Mouse (Mus musculus) left cerebral cortex, adult 2 months (tissue): ENCODE measurements around the gene Fmn2. TPM values are rescaled to one million over a fixed set of nuclear protein-coding genes. Genes with fewer than 3 reads are reported as not detected.

Experiments
- DNase-seq, 2 experiments: peaks; one replicate each; pipeline ENCODE4 v3.0.0; 2021 to 2022; ENCODE audit warnings: low spot score in 2 of 2, mixed read lengths in 1 of 2; ENCODE audit errors: extremely low spot score in 1 of 2
- H3K27ac ChIP-seq: fragments of 200-600 bp; 2 replicates; pipeline ENCODE4 v1.8.1; 2022
- H3K4me3 ChIP-seq: fragments of 200-600 bp; 2 replicates; pipeline ENCODE4 v1.8.1; 2022
- CTCF ChIP-seq: fragments of 200-600 bp; IDR thresholded peaks from 2 replicates; pipeline ENCODE4 v1.8.1; 2022; ENCODE audit warnings: antibody characterized with exemption, mild to moderate bottlenecking, moderate library complexity
- intact Hi-C: fragments of 180-260 bp; cut with DNase I; formaldehyde crosslinking; loops from one replicate; pipeline ENCODE4 v1.15.1; 2025
- total RNA-seq, 2 experiments: library from RNA; stranded (reverse); gene quantifications; 2 replicates each; pipeline ENCODE4 v1.2.3; 2021

Gene Fmn2
- total RNA-seq, 2 experiments from 2014 or later, result 81.5 to 87.0 TPM

GRCm38 (mm10) chr1:174675316-174675715, 173.7 kb downstream of the Fmn2 start:
- H3K27ac ChIP-seq, result no peak overlapping the region
- no peak for TF ChIP-seq CTCF
- no peak overlapping the region for H3K4me3 ChIP-seq
- DNase-seq, result no peak
- intact Hi-C loops, result no loop called here

GRCm38 (mm10) chr1:174676187-174676586, 174.6 kb downstream of the Fmn2 start:
- intact Hi-C loops, result no loop called here

GRCm38 (mm10) chr1:174677211-174677610, 175.6 kb downstream of the Fmn2 start:
- intact Hi-C loops, result no loop called here
- DNase-seq, result no peak
- Histone ChIP-seq H3K27ac (no peak overlapping the region), H3K4me3 (no peak overlapping the region)
- TF ChIP-seq CTCF, result no peak

More at GRCm38 (mm10) chr1:174676187-174676586, 174.6 kb downstream of the Fmn2 start:
- no peak for DNase-seq
- Histone ChIP-seq H3K4me3 (no peak overlapping the region), H3K27ac (no peak overlapping the region)
- no peak for TF ChIP-seq CTCF

DNA sequence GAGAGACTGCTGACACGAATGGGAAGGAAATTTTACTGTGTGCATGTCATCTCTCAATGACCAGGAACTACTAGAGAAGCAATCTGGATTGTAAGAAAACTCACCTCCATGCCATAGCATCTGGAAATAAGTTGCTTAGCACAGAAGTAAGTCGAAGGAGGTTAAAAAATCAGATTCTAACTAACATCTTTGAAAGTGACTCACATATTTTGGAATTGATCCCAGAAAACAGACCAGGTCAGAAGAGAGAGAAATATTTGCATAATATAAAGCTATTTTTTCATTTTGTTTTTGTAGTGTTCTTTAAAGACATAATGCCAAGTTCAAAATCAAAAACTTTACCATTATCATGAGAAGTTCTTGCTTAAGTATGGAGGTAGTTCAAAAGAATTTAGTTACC, 187.7 kb downstream of the Fmn2 start:
- intact Hi-C loops, result no loop called here
- DNase-seq, result no peak
- Histone ChIP-seq H3K27ac (no peak overlapping the region), H3K4me3 (no peak overlapping the region)
- TF ChIP-seq CTCF, result no peak

DNA sequence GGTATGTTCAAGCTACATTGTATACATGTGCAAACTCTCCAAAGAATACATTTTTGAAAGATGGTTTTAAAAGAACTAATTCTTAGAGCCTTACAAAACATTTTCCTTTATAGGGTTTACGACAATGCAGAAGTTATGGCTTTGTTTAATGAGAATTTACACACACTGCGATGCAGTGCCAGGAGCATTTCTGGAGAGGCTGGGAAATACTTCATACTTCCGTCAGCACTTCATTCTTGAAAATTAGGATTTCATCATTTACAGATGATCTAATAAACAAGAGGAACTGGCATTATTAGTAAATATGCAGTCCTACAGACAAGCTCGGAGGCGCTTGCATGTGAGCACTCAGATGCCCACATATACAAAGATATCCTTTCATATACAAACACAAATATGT, 199.2 kb downstream of the Fmn2 start:
- no peak for TF ChIP-seq CTCF
- intact Hi-C loops, result no loop called here
- no peak overlapping the region for H3K27ac ChIP-seq
- no peak for DNase-seq
- no peak overlapping the region for H3K4me3 ChIP-seq

- Histone ChIP-seq H3K4me3 (no peak overlapping the region), H3K27ac (no peak overlapping the region)
- no peak for DNase-seq
- no peak for TF ChIP-seq CTCF
- intact Hi-C loops, result no loop called here
Observed at GRCm38 (mm10) chr1:174701835-174702234, 200.2 kb downstream of the Fmn2 start.

- no peak overlapping the region for H3K4me3 ChIP-seq
- no peak for TF ChIP-seq CTCF
- no peak for DNase-seq
- intact Hi-C loops, result no loop called here
- H3K27ac ChIP-seq, result no peak overlapping the region
Observed at GRCm38 (mm10) chr1:174703909-174704308, 202.3 kb downstream of the Fmn2 start.

- intact Hi-C loops, result no loop called here
- Histone ChIP-seq H3K4me3 (no peak overlapping the region), H3K27ac (no peak overlapping the region)
- DNase-seq, result no peak
- no peak for TF ChIP-seq CTCF
Observed at GRCm38 (mm10) chr1:174719729-174720458, 218.3 kb downstream of the Fmn2 start.

GRCm38 (mm10) chr1:174728771-174729170, 227.1 kb downstream of the Fmn2 start:
- DNase-seq, result no peak
- Histone ChIP-seq H3K27ac (no peak overlapping the region), H3K4me3 (no peak overlapping the region)
- TF ChIP-seq CTCF, result no peak
- intact Hi-C loops, result no loop called here

DNA sequence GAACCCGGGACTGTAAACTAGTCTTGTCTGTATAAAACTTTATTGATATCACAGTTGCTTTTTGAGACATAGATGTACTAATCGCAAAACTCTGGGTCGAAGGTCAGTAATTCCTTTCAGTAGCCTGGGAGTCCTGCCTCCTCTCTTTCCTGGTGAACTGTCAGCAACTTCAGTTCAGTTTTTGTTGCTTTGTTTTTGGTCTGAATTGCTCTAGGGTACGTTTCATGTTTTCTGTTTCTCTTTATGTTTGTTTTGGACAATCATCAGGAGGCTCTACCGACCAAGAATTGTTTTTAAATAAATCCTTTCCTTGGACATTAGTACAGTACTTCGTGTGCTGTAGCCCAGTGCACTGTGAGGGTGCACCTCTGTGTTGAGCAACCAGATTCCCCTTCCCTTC, 231.1 kb downstream of the Fmn2 start:
- H3K27ac ChIP-seq, result no peak overlapping the region
- intact Hi-C loops, result loop anchor here (10.0 kb wide), 1 partner anchor 182 kb away; no protein-coding TSS in a partner anchor
- DNase-seq, result no peak
- TF ChIP-seq CTCF, result no peak
- no peak overlapping the region for H3K4me3 ChIP-seq

DNA sequence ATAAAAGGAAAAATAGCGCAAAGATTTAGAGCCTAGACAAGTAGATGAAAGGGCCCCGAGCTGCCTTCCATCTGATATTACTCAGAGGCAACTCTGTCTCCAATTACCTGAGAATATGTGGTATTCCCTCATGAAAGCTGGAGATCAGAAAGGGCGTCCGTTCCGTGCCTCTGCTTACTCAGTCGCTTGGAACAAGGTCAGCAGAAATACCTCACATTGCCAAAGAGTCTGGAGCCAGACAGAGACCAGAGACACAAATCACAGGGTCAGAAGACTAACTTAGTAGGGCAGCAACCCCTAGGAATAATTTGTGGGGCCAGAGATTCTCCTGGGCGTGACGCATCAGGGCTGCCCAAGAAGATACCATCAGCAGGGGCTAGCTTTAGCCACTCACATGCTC, 237.3 kb downstream of the Fmn2 start:
- DNase-seq, result no peak
- intact Hi-C loops, result loop anchor here (10.0 kb wide), 1 partner anchor 176 kb away; no protein-coding TSS in a partner anchor
- Histone ChIP-seq H3K4me3 (no peak overlapping the region), H3K27ac (no peak overlapping the region)
- TF ChIP-seq CTCF, result no peak

GRCm38 (mm10) chr1:174742667-174743066, 241.0 kb downstream of the Fmn2 start:
- no peak for TF ChIP-seq CTCF
- intact Hi-C loops, result no loop called here
- Histone ChIP-seq H3K27ac (no peak overlapping the region), H3K4me3 (no peak overlapping the region)
- no peak for DNase-seq

DNA sequence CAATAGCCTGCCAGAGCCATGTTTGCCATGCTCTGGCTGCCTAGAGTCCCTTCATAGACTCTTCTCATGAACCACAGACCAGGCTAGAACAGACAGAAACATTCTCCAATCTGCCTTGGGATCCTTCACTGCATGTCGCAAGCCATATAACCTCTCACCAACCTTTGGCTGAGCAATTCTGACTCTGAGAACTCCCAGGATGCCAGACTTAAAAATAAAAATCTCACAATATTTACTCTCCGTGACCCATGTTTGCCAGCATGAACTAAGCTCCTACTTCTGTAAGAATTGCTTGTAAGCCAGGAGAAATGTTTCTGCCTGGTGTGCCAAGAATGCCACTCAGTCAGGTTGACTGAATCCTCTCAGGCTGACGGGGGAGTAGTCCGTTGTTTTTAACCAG, 246.9 kb downstream of the Fmn2 start:
- no peak for TF ChIP-seq CTCF
- Histone ChIP-seq H3K27ac (no peak overlapping the region), H3K4me3 (no peak overlapping the region)
- no peak for DNase-seq
- intact Hi-C loops, result no loop called here
